Mouse (Mus musculus) embryonic facial prominence, embryonic 12.5 days (tissue): ENCODE data around the gene Smco3. TPM values are rescaled to one million over a fixed set of nuclear protein-coding genes. Genes with fewer than 3 reads are reported as not detected.
"Not testable (repeated sequence)": the region's sequence is repeated elsewhere in the genome, so short reads cannot be mapped to it uniquely, and the experiment has no call there.

Experiments used
- ATAC-seq: fragments of 200-750 bp; cut with Nextera tagmentation; 2 replicates; pipeline ENCODE4 v1.8.0; 2017; ENCODE audit not compliant: insufficient number of reproducible peaks, insufficient read depth, low FRiP score, low TSS enrichment
- H3K27ac ChIP-seq: fragments of 300-500 bp; sonication (generic); 2 replicates; pipeline ENCODE4 v1.5.1; 2016; ENCODE audit warnings: mild to moderate bottlenecking
- H3K27me3 ChIP-seq: fragments of 300-500 bp; sonication (generic); 2 replicates; pipeline ENCODE4 v1.6.1; 2016; ENCODE audit warnings: mild to moderate bottlenecking, moderate library complexity
- H3K36me3 ChIP-seq: fragments of 300-500 bp; sonication (generic); 2 replicates; pipeline ENCODE4 v1.6.1; 2016; ENCODE audit warnings: mild to moderate bottlenecking
- H3K4me1 ChIP-seq: fragments of 300-500 bp; sonication (generic); 2 replicates; pipeline ENCODE4 v1.6.1; 2016
- H3K4me2 ChIP-seq: fragments of 300-500 bp; sonication (generic); replicated peaks from 2 replicates; pipeline ENCODE4 v1.6.1; 2016; ENCODE audit warnings: mild to moderate bottlenecking, moderate library complexity
- H3K4me3 ChIP-seq: fragments of 300-500 bp; sonication (generic); 2 replicates; pipeline ENCODE4 v1.5.1; 2016; ENCODE audit warnings: mild to moderate bottlenecking
- H3K9ac ChIP-seq: fragments of 300-500 bp; sonication (generic); 2 replicates; pipeline ENCODE4 v1.6.1; 2016; ENCODE audit warnings: mild to moderate bottlenecking, moderate library complexity
- H3K9me3 ChIP-seq: fragments of 300-500 bp; sonication (generic); 2 replicates; pipeline ENCODE4 v1.6.1; 2016; ENCODE audit warnings: mild to moderate bottlenecking, moderate library complexity
- WGBS: fragments of 180-500 bp; shearing (Covaris S2); methylation state at CpG from one replicate; pipeline ENCODE4 v1.1.7; 2016; 5-methylcytosine and 5-hydroxymethylcytosine counted together
- polyA plus RNA-seq: library from polyadenylated mRNA; unstranded; fragments of >200 nt; fragmentation: Nextera tagmentation; extraction: Ambion mirVana; gene quantifications from 2 replicates; pipeline ENCODE4 v1.2.1, GENCODE M21; 2016

Gene Smco3
- 0.40 and 0.43 TPM in 2 replicates for polyA plus RNA-seq

DNA sequence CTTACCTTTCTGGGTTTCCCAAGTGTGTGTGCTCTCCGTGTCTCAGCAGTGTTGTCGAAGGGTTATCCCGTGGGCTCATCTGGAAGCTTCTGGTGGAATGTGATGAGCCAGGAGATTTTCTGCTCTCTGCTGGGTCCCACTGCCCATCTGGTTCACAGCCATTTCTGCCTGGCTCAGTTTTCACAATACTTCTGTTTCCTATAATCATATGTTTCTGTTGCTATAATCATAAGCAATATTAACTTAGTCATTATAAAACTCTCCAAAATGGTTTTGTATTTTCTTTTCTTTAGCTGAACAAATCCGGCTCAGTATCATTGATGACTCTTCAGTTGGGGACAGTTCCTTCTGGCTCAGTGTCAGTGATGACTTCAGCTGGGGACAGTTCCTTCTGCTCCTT is at the start of gene Smco3:
Smco3 (minus strand) TSS at position 101 of the 400 bp plus-strand sequence.
- Histone ChIP-seq H3K36me3 (no peaks in the 10 kb centered on the region), H3K4me2 (no peak within 1 kb of the TSS), H3K9ac (no peak within 1 kb of the TSS), H3K27ac (no peak within 1 kb of the TSS), H3K4me1 (no peaks in the 10 kb centered on the region), H3K4me3 (no peak within 1 kb of the TSS), H3K27me3 (no peaks in the 10 kb centered on the region), H3K9me3 (no peaks in the 10 kb centered on the region)
- no peak for ATAC-seq
- 43% methylated on average over 4 of the region's 4 CpGs for WGBS

DNA sequence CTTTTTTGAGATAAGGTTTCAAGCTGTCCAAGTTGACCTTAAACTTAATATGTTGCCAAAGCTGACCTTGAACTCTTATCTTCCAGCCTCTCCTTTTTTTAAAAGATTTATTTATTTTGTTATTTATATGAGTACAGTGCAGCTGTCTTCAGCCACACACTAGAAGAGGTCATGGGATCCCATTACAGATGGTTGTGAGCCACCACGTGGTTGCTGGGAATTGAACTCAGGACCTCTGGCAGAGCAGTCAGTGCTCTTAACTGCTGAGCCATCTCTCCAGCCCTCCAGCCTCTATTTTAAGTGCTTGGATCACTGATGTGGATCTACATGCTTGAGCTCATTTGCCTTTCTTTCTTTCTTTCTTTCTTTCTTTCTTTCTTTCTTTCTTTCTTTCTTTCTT is 49.5 kb upstream of the Smco3 start:
- not testable (repeated sequence) for H3K4me3 ChIP-seq, H3K9ac ChIP-seq, H3K27me3 ChIP-seq, ATAC-seq, H3K4me1 ChIP-seq, H3K4me2 ChIP-seq, H3K27ac ChIP-seq, H3K9me3 ChIP-seq, H3K36me3 ChIP-seq
- 67% methylated on average over 1 of the region's 1 CpGs for WGBS

DNA sequence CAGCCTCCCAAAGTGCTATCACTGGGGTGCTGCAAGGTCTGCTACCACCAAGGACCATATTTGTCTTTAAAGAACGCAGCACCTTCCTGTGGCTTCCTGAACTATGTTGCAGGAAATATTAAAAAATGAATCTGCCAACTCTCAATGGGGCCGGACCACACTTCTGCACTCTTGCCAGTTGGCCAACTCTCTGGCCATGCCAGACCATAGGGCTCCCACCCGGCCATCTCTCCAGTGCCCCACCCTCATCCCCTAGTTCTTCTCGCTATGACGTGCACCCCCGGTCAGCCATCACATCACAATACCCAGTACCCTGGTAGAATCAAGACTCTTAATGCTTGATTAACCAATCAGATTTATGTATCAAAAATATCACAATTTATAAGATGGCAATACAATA is 48.7 kb upstream of the Smco3 start:
- Histone ChIP-seq H3K9me3 (no peaks in the 10 kb centered on the region), H3K36me3 (no peaks in the 10 kb centered on the region), H3K9ac (no peak overlapping the region), H3K4me2 (no peak overlapping the region), H3K4me1 (0 out of 2 replicates have a peak, but pooled peaks cover 4% of the 10 kb centered on the region), H3K27ac (no peak overlapping the region), H3K4me3 (no peak overlapping the region), H3K27me3 (no peaks in the 10 kb centered on the region)
- no peak for ATAC-seq
- WGBS, result 91% methylated on average over 6 of the region's 6 CpGs

DNA sequence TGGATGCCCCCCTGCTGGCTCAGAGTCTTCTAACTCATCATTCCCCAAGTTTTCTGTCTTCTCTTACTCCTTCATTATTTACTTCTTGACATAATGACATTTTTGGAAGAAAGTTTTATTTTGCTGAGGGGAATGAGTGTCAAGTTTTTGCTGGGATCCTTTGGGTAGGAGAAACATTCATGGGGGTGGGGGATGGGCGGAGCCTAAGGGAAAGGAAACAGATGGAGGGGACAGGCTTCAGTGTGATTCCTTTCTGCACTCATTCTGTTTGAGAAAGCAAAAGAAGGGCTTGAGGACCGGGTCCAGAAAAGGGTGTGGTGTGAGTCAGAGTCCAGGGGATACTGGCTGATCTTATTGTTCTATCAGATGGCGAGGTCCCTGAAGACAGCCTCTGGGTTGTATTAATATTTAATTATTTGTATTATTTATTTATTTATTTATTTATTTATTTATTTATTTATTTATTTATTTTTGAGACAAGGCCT is 48.2 kb upstream of the Smco3 start:
- Histone ChIP-seq H3K9ac (no peak overlapping the region), H3K27ac (no peak overlapping the region), H3K36me3 (no peaks in the 10 kb centered on the region), H3K4me2 (no peak overlapping the region), H3K27me3 (no peaks in the 10 kb centered on the region), H3K4me1 (0 out of 2 replicates have a peak, but pooled peaks cover 4% of the 10 kb centered on the region), H3K4me3 (no peak overlapping the region), H3K9me3 (no peaks in the 10 kb centered on the region)
- 71% methylated on average over 3 of the region's 3 CpGs for WGBS
- ATAC-seq, result no peak

DNA sequence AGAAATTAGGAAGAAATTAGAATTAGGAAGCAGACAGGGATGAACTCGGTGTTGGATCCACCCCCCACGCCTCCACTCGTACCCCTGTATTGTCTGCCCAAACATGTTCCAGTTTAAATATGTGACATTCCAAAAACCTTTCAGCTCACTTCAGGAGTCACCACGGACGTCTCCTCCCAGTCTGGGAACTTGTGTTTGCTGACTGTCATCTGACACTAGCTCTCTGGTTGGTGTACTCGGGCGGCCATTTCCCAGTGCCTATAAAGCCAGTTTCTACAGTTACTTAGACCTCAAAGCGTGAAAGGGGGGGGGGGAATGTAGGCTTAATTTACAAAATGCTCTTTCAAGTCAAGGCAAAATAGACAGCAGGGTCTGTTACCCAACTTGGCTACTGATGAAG is 46.4 kb upstream of the Smco3 start:
- no peak overlapping the region for H3K9ac ChIP-seq
- no peak overlapping the region for H3K4me2 ChIP-seq
- H3K27me3 ChIP-seq, result no peaks in the 10 kb centered on the region
- no peaks in the 10 kb centered on the region for H3K36me3 ChIP-seq
- 45% methylated on average over 8 of the region's 8 CpGs for WGBS
- no peaks in the 10 kb centered on the region for H3K9me3 ChIP-seq
- H3K27ac ChIP-seq, result 0 out of 2 replicates have a peak overlapping the region, but pooled peaks have one; percentile 11
- no peak overlapping the region for H3K4me3 ChIP-seq
- no peak for ATAC-seq
- H3K4me1 ChIP-seq, result 0 out of 2 replicates have a peak, but pooled peaks cover 4% of the 10 kb centered on the region

DNA sequence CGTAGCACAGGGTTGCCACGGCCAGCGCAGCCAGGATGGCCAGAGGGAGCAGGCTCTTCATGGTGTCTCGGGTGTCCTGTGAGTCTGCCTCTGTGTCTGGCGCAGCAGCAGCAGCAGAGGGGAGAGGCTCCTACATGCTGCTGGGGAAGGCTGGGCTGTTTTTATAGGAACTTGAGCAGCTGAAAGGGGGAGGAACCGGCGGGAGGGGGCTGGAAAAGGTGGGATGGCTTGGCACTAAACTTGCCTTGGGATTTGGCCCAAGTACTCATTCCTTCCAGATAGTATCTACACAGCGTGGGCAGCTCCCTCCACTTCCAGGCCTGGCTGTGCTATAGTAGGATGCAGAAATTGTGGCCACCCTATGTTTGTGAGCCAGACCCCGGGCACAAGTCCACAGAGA is 40.4 kb upstream of the Smco3 start, which contains the start of gene Mgp:
Mgp (minus strand) TSS at position 154 of the 400 bp plus-strand sequence.
- Histone ChIP-seq H3K27ac (peak within 1 kb of the TSS; percentile 58), H3K36me3 (no peaks in the 10 kb centered on the region), H3K4me2 (peak within 1 kb of the TSS; percentile 32), H3K27me3 (no peaks in the 10 kb centered on the region), H3K9me3 (no peaks in the 10 kb centered on the region), H3K9ac (peak within 1 kb of the TSS; percentile 31; the same call in 1 of the 2 replicates), H3K4me3 (peak within 1 kb of the TSS; percentile 21), H3K4me1 (peaks cover 17% of the 10 kb centered on the region)
- 22% methylated on average over 9 of the region's 9 CpGs for WGBS
- peak; percentile 74; the same call in 1 of the 2 replicates for ATAC-seq

DNA sequence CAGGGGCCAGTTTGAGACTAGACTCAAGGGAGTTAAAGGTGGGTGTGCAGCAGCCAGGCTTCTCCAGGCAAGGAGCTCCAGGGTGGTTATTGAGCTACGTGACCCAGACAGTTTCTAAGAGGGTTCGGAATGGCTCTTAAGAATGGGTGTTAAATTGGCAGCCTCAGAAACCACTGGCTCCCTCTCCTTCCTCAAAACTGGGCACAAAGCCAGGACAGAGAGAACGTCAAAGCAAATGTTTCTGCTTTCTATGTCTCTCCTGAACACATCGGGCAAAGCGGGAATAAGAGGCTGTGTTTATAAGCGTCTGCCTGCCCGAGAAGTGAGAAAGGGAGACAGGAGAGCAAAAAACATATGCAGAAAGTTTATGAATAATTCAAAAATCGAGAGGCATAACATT is 39.3 kb upstream of the Smco3 start:
- WGBS, result 35% methylated on average over 8 of the region's 8 CpGs
- H3K4me3 ChIP-seq, result no peak overlapping the region
- peak overlapping the region; percentile 57; the same call in 1 of the 2 replicates for H3K27ac ChIP-seq
- H3K9ac ChIP-seq, result no peak overlapping the region
- ATAC-seq, result no peak
- peak overlapping the region; percentile 29 for H3K4me2 ChIP-seq
- H3K4me1 ChIP-seq, result peaks cover 17% of the 10 kb centered on the region
- no peaks in the 10 kb centered on the region for H3K36me3 ChIP-seq
- H3K27me3 ChIP-seq, result no peaks in the 10 kb centered on the region
- no peaks in the 10 kb centered on the region for H3K9me3 ChIP-seq

DNA sequence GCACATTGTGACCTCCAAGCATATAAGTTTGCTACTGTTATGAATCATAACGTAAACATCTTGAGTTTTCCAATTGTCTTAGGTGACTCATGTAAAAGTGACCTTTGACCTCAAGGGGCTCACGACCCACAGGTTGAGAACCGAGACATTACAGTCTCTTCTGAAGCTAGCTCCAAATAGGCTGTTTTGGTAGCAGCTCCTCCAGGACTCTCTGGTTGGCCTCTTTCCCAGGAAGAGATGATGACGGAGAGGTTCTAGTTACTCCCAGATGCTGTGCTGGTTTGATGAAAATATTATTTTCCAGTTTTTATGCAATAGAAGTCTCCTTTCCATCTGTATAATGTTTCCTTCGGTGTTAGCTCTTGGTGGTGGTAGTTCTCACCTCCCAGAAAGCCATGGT is 33.7 kb upstream of the Smco3 start:
- no peak overlapping the region for H3K27ac ChIP-seq
- H3K9me3 ChIP-seq, result no peaks in the 10 kb centered on the region
- H3K36me3 ChIP-seq, result no peaks in the 10 kb centered on the region
- WGBS, result 79% methylated on average over 5 of the region's 5 CpGs
- H3K4me3 ChIP-seq, result no peak overlapping the region
- H3K4me1 ChIP-seq, result peaks cover 3% of the 10 kb centered on the region; the same call in 1 of the 2 replicates
- H3K9ac ChIP-seq, result no peak overlapping the region
- H3K4me2 ChIP-seq, result no peak overlapping the region
- no peaks in the 10 kb centered on the region for H3K27me3 ChIP-seq
- ATAC-seq, result no peak

DNA sequence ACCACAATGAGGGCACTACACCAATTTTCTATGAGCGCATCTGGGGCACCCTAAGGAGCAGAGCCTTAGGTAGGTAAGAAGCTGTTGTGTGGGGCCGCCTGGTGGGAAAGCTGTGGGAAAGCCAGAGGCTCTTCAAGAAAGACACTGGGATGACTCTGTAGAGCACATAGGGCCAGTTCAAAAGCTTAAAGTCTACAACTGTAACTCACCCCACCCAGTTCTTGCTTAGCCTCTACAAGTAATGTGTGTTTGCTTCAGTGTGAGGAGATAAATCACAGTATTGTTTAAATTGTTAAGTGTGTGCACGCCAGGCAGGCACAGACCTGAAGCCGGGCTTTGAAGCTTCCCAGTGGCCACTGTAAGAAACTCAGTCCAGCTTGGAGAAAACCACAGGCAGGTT is 30.9 kb upstream of the Smco3 start:
- H3K4me3 ChIP-seq, result no peak overlapping the region
- no peaks in the 10 kb centered on the region for H3K9me3 ChIP-seq
- ATAC-seq, result no peak
- no peaks in the 10 kb centered on the region; the same call in 1 of the 2 replicates for H3K4me1 ChIP-seq
- H3K27me3 ChIP-seq, result no peaks in the 10 kb centered on the region
- WGBS, result 83% methylated on average over 4 of the region's 4 CpGs
- no peak overlapping the region for H3K9ac ChIP-seq
- H3K4me2 ChIP-seq, result no peak overlapping the region
- no peak overlapping the region for H3K27ac ChIP-seq
- H3K36me3 ChIP-seq, result no peaks in the 10 kb centered on the region

DNA sequence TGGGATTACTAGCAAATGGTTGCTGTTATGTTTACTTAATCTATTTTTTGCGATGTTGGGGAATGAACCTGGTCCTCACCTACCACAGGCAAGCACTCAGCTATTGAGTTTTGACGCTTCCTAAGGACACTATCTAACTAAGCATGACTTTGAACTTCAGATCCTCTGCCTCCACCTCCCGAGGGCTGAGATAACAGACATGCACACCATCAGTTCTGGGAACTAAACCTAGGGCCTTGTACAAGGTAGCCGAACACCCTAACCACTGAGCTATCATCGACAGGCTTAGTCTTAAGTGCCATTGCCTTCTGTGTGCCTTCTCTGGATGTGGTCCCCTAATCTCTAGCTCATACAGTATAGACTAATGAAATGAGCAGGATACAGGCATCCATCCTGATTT is 30.1 kb upstream of the Smco3 start:
- Histone ChIP-seq H3K27me3 (no peaks in the 10 kb centered on the region), H3K9ac (no peak overlapping the region), H3K4me3 (no peak overlapping the region), H3K9me3 (no peaks in the 10 kb centered on the region), H3K27ac (no peak overlapping the region), H3K4me2 (no peak overlapping the region), H3K4me1 (no peaks in the 10 kb centered on the region; the same call in 1 of the 2 replicates), H3K36me3 (no peaks in the 10 kb centered on the region)
- WGBS, result 92% methylated on average over 5 of the region's 5 CpGs
- ATAC-seq, result no peak

DNA sequence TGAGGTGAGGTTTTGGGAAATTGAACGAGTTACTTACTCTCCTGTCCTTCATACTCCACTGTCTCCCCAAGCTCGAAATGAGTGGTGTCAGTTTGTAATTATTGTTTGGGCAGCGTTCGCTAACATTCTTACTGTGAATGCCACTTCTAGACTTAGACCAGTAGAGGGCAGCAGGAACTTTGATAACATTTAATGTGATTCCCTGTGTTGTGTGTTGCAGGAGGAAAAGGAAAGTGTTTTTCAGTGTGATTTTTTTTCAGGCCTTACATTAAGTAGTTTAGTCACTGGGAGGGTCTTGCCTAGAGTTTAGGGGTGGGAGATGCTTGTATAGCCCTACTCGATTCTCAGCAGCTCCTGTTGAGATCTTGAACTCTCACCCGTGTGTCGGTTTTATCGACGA is 25.8 kb upstream of the Smco3 start:
- no peak for ATAC-seq
- Histone ChIP-seq H3K4me3 (no peak overlapping the region), H3K9me3 (no peaks in the 10 kb centered on the region), H3K36me3 (no peaks in the 10 kb centered on the region), H3K27me3 (no peaks in the 10 kb centered on the region), H3K4me2 (no peak overlapping the region), H3K27ac (no peak overlapping the region), H3K4me1 (peaks cover 19% of the 10 kb centered on the region), H3K9ac (no peak overlapping the region)
- 53% methylated on average over 9 of the region's 9 CpGs for WGBS

DNA sequence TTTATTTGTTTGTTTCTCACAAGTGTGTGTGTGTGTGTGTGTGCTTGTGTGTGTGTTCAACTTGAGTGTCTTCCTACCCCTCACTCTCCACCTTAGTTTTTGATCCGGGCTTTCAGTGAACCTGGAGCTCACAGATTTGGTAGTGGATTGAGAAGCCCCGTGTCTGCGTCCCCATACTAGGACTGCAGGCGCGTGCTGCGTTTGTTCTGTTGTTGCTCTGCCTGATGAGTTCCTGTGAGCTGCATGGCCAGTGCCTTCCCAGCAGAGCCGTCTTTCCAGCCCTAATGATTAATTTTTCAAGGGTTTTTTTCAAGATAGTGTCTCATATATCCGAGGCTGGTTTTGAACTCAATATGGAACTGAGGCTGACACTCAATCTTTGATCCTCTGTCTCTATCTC is 23.2 kb upstream of the Smco3 start:
- ATAC-seq, result no peak
- Histone ChIP-seq H3K27me3 (no peaks in the 10 kb centered on the region), H3K4me3 (no peak overlapping the region), H3K4me1 (peaks cover 21% of the 10 kb centered on the region), H3K36me3 (no peaks in the 10 kb centered on the region), H3K9ac (no peak overlapping the region), H3K9me3 (no peaks in the 10 kb centered on the region), H3K4me2 (no peak overlapping the region), H3K27ac (no peak overlapping the region)
- 70% methylated on average over 8 of the region's 8 CpGs for WGBS
